Mouse (Mus musculus) ovary, postnatal 36 days (tissue): Measurements from ENCODE around the gene Chd2.
"Not testable (repeated sequence)": the region's sequence is repeated elsewhere in the genome, so short reads cannot be mapped to it uniquely, and the experiment has no call there.

Experiments used
- DNase-seq: peaks from one replicate; pipeline ENCODE4 v3.0.0; 2022; ENCODE audit warnings: low spot score, mixed read lengths

Gene Chd2

GRCm38 (mm10) chr7:73539116-73539682 lies 2.4 kb downstream of the Chd2 start:
- DNase-seq: no peak

- DNase-seq: no peak
Observed at GRCm38 (mm10) chr7:73538424-73539079, 3.1 kb downstream of the Chd2 start.

GRCm38 (mm10) chr7:73537634-73538423 lies 3.8 kb downstream of the Chd2 start:
- peak; percentile 100 for DNase-seq

GRCm38 (mm10) chr7:73537228-73537627 lies 4.4 kb downstream of the Chd2 start:
- DNase-seq: no peak

GRCm38 (mm10) chr7:73536579-73536978 lies 5.1 kb downstream of the Chd2 start:
- DNase-seq: no peak

GRCm38 (mm10) chr7:73535861-73536200 lies 5.8 kb downstream of the Chd2 start:
- no peak for DNase-seq

GRCm38 (mm10) chr7:73534937-73535860 lies 6.4 kb downstream of the Chd2 start:
- DNase-seq: no peak

GRCm38 (mm10) chr7:73533457-73533856 lies 8.2 kb downstream of the Chd2 start:
- no peak for DNase-seq

GRCm38 (mm10) chr7:73532916-73533315 lies 8.7 kb downstream of the Chd2 start:
- DNase-seq: no peak

GRCm38 (mm10) chr7:73532139-73532538 lies 9.5 kb downstream of the Chd2 start:
- DNase-seq: no peak

- no peak for DNase-seq
Observed at GRCm38 (mm10) chr7:73531506-73532093, 10.0 kb downstream of the Chd2 start.

- no peak for DNase-seq
Observed at GRCm38 (mm10) chr7:73530846-73531245, 10.8 kb downstream of the Chd2 start.

GRCm38 (mm10) chr7:73530164-73530563 lies 11.5 kb downstream of the Chd2 start:
- no peak for DNase-seq

GRCm38 (mm10) chr7:73529261-73529660 lies 12.4 kb downstream of the Chd2 start:
- no peak for DNase-seq

GRCm38 (mm10) chr7:73528377-73528894 lies 13.2 kb downstream of the Chd2 start:
- DNase-seq: not testable (repeated sequence)

- DNase-seq: no peak
Observed at GRCm38 (mm10) chr7:73527225-73527624, 14.4 kb downstream of the Chd2 start.

- no peak for DNase-seq
Observed at GRCm38 (mm10) chr7:73524454-73524952, 17.1 kb downstream of the Chd2 start.

GRCm38 (mm10) chr7:73523608-73524259 lies 17.9 kb downstream of the Chd2 start:
- no peak for DNase-seq

GRCm38 (mm10) chr7:73523183-73523582 lies 18.4 kb downstream of the Chd2 start:
- no peak for DNase-seq

- no peak for DNase-seq
Observed at GRCm38 (mm10) chr7:73521277-73522193, 20.1 kb downstream of the Chd2 start.
